Mouse (Mus musculus) A20 (cell line): ENCODE results near the gene Ostf1.

Experiments used
- DNase-seq: peaks from one replicate; pipeline ENCODE4 v3.0.0-alpha.2; 2011; ENCODE audit warnings: low read depth, low spot score

Ostf1 gene

DNA sequence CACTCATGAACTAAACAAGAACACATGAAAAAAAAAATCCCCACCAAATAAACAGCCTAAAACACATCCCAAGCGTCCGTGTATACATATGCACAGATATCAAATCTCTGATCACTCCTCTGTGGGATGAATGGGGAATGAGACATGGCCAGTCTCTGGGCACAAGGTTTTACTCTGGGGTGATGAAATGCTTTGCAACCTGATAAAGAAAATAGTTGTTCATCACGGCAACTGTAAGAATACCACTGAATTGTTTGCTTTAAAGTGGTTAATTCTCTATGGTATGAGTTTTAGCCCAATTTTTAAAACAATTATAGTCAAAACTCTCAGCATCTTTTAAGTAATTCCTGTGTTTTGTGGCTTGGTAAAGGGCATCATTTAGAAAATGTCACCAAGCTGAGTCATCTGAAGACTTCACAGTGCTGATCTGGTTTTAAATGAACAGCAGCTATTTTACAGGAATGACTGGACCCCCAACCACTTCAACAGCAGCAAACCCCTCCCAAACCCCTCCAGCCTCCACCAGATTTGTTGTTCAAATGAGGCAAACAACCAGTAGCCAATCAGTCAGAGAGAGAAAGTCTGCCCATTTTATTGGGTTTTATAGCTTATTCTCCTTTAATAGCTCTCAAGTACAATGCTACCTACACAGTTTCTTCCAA is 33.2 kb downstream of the Ostf1 start:
- no peak for DNase-seq

DNA sequence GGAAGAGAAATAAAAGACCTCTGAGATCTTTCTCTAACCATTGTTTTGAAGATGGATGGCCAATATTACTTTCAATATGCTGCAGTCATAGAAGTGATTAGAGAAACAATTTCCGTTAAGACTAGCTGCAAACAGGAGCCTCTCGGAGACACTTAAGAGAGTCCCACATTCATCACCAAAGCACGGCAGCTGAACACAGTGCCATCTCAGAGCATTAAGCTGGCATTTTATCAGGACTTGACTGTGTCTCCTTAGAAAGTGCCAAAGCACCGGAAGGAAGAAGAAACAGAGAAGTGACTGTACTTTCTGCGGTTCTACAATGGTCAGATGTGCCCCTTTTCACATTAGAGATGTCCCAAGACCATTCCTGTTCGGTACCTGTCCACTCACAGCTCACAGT is 33.9 kb downstream of the Ostf1 start:
- no peak for DNase-seq

DNA sequence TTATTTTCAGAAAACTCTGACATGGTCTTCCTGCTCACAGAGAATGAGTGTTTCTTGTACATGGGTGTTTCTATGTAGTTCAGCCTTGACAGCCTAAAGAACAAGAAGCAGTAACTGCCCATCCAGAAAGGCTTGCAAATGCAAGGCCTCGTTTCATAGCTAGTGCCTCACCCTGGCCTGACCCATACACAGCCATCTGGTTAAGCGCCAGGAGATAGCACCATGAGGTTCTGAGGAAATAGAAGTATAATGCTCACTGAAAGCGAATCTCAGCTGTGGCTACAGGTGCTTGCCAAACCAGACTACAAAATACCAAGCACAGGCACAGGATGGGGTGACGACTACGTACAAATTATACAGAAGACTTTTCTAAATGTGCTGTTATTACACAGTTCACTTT is 34.7 kb downstream of the Ostf1 start:
- DNase-seq, result no peak

DNA sequence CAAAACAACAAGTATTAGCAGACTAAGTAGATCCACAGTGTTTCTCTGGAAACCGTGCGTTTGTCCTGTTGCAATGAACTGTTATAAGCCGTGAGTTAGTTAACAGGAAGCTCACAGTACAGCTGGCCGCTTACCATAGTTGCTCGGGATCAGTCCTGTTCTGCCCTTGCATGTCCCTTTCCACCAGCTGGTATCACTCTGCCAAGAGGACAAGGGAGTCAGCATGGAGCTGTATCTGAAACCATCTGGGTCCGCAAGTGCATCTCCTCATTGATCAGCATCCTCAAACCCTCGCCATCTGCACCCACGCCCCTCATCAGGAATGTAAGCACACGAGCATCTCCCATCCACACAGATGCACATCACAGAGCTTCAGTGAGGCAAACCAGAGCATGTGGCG is 37.9 kb downstream of the Ostf1 start:
- no peak for DNase-seq

DNA sequence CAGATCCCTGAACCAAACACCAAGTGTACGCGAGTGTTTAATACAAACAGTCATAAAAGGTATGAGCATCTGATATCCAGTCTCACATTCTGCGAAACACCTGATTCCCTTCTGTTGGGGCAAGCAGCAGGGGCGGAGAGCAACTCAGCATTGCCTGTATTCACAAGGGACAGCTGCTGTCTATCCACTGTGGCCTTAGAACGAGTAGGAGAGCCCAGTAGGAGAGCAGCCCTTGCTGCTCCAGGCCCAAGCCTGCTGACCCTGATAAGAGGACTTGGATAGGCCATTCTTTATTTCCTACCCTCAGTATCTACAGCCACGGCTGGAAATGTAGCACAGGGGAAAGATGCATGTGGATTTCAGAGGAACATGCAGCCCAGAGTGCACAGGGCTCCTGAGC is 38.7 kb downstream of the Ostf1 start:
- DNase-seq, result no peak

DNA sequence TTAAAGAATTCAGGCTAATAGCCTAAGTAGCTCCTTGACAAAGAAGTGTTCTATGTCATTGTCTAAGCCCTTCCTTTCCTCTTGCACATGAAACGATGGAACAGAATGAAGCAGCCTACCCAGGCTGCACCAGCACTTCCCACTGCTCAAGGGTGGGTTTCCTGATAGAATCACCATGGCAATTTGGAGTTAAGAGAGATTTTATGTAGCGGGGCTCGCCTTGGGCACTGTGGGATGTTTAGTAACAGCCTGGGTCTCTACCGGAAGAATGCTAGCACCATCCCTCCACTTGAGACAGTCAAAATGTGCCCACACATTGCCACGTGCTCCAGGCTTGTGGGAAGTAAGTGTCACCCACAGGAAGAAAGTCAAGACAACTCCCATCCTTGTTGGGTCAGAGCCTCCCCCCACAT is 40.7 kb downstream of the Ostf1 start:
- DNase-seq, result no peak

DNA sequence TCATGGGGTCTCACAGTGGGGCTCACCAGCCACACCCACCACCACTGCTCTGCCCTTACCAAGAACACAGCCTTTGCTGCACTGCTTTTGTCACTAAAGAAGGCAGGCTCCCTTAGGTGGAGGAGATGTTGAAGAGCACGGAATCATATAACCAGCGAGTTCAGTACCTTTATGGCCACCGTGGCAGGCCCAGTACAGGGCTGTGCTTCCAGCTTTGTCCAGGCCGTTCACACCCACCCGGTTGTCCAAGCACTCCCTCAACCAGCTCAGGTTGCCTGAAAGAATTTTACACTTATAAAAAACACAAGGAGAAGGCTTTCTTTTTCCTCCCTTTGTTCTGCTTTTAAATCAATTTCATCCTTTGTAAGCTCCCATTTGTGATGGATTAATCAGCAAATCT is 41.4 kb downstream of the Ostf1 start:
- no peak for DNase-seq

DNA sequence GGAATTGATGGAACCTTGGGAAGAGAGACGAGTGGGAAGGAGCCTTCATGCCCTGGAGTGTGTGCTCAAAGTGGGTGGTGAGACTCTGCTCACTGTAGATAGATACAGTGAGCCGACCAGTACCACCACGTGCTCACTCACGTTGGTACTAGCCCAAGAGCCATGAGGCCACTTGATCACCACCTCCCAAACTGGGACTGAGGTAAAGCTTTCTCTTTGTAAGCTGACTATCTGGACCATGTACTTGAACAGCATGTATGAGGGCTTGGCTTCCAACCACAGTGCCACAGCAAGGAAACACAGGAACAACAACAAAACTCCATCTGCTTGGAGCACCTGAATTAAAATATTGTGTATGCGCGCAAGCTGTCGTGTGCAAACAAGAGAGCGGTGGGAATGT is 42.3 kb downstream of the Ostf1 start:
- DNase-seq, result no peak

DNA sequence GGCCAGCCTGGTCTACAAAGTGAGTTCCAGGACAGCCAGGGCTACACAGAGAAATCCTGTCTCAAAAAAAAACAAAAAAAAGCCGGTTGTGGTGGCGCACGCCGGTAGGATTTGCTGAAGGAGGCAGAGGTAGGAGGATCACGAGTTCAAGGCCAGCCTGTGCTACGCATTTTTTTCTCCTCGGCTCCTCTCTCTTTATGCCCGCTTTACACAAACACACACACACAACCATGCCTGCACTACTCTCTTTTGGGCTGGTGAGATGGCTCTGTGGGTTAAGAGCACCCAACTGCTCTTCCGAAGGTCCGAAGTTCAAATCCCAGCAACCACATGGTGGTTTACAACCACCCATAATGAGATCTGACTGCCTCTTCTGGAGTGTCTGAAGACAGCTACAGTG is 42.8 kb downstream of the Ostf1 start:
- peak; percentile 79 for DNase-seq

DNA sequence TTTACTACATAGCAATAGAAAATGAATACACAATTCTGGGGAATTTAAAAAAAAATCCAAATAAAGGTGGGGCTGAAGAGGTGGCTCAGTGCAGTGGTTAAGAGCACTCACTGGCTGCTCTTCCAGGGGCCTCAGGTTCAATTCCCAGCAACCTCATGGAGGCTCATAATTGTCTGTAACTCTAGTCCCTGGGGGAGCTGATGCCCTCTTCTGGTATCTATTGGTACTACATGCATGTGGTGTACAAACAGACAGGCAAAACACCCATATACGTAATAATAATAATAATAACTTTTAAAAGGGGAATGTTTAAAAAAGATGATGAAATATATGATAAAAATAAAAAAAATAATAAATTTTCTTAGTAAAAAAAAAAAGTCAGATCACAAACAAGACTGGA is 43.4 kb downstream of the Ostf1 start:
- DNase-seq, result peak; percentile 32

DNA sequence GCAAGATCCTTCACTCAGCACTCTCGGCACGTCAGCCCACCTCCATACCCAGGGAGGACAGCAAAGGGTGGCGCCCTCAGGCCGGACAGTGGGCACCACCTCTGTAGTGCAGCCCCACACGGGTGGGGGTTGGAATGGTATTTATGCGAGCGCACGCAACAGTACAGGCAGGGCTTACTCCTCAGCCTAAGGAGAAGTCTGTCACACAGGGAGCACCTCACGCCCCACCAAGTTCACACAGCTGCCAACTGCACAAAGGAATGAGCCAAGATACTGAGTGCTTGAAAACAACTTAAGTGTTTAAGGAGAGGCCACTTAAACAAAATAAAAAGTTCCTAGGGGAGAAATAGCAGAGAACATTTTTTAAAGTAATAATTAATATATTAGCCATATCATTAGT is 44.5 kb downstream of the Ostf1 start:
- DNase-seq, result no peak

DNA sequence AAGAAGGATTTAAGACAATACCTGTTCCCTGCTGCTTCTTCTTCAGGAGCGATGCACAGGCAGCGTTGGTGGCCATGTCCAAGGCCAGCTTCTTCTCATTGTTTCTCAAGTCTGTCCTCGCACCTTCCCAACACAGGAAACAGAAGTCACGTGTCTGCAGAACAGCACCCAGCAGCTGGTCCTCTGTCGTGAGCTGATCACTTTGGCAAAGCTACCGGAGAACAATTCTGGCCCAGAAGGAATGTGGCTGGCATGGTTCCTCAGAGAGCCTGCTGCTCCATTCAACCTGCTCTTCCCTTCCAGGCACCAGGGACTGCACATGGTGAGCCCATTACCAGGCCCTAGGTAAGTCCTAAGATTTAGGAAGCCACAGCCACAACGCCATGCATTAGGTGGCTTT is 47.0 kb downstream of the Ostf1 start:
- DNase-seq, result no peak

DNA sequence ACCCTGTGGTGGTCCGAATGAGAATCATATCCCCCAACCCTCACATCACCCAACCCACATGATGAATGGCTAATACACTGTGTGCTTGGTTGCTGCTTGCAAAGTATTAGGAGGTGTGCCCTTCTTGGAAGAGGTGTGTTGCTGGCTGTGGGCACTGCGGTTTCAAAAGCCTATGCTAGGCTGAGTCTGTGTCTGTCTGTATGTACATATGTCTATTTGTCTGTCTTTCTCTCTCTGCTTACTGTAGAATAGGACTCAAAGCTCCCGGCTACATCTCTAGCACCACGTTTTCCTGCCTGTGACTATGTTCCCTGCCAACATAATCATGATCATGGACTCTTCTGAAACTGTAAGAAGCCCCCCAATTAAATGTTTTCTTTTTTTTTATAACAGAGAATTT is 47.9 kb downstream of the Ostf1 start:
- no peak for DNase-seq

DNA sequence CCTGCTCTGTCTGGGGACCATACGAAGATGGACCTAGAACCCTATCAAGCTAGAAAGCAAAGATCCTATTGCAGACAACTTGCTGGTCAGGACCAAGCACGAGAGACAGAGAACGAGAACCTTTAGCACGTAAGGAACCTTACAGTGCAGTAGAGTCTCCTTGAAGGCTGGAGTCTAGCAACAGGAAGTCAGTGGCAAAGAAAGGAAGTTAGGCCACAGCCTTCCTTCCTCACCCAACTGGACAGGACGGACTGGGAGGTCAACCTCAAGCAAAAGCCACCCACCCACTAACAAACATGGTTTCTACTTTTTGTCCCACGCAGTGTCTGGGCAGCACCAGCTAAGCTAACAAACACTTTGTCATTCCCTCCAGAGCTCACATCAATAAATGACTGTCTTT is 48.7 kb downstream of the Ostf1 start:
- DNase-seq, result no peak

DNA sequence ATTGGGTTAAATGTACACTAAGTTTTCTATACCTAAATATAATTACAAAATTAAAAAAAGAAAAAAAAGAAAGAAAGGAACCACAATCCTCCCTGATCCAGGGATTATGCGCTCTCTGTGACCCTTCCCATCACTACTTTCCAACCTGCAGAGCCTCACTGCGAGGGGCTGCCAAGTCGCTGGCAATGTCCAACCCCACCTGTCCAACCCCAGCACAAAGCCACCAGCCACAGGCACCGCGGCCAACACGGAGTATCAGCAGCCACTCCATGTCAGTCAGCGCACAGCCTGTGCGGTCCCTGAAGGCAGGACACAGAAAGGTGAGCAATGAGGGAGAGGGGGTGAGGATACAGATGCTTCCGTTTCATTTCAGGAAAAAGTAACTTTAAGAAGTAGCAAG is 49.4 kb downstream of the Ostf1 start:
- DNase-seq, result no peak

DNA sequence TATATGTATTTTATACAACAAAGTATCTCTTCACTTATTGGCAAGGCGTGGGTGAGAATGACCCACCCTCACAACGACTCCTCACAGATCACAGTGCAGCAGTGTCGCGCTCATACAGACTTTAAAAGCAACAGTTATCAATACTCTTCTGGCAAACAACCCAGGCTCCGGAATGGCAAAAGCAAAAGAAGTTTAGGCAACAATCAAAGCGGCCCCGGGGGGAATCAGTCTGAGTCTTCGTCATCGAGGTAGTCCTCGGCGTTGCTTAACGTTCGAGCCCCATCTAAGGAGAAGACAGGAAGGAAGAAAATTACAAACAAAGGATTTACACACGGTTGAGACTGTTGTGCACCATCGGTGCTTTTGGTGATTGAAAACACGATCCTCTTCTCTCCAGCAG is 50.6 kb downstream of the Ostf1 start:
- DNase-seq, result no peak

DNA sequence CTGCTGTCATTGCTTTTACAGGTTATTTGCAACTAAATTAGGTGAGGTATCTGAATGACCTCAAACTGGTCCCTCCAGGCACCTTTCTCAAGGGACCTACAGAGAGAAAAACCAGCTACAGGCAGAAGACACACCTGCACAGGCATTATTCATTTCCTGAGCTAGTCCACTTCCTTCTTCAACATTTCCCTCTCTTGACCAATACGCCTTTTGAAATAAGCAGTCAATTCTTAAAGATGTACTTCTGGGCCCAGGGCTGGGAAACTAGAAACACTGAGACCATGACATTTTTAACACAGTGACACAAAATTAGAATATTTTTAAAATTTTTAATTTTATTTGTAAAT is 52.6 kb downstream of the Ostf1 start:
- DNase-seq, result peak; percentile 11

DNA sequence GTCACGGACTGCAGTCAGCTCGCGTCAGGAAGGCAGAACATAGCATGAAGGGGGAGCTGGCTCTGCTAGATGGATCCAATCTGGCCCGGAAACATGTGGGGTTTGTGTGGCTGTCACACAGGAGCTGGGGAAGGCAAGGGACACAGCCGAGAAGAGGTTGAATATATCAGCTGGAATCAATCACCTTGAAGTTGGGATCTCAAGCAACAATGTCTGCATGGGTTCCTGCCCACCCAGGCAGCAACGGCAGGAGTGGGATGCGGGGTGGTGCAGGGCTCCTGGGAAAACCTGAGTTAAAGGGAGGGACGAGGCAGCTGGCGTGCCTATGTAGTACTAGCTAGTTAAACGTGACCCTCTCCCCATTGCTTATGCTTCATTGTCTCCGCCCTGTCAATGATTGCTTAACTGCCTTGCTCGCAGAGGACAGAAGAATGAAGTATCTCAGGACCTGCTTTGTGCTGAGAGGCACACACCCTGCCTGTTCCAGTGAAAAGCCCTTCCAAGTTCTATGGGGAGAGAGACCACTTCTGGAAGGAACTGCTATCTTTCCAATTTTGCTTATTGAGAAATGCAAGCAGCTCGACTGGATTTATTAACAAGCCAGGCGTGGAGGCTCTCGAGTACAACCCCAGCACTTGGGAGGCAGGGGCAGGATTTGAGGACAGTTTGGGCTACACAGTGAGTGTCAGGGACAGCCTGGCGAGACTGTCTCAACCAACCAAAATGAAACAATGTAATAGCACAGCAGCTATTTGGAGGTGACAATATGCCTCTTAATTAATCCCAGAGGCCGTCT is 53.2 kb downstream of the Ostf1 start:
- DNase-seq, result no peak

DNA sequence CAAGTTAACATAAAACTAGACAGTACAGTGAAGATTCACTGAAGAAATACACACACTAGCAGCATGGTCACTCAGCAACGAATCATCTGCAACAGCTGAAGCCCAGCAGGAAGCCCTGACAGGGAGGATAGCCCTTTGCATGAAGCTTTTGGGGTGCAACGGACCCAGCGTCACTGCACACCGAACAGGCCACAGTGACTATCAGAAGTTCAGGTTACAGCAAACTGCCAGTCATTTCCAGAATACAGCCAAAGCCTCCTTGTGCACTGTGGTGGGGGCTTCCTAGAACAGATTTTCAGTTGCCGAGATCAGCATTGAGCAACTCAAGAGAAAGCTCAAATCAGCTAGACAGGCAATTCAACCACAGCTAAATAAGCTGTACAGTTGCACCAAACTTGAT is 54.3 kb downstream of the Ostf1 start:
- no peak for DNase-seq

DNA sequence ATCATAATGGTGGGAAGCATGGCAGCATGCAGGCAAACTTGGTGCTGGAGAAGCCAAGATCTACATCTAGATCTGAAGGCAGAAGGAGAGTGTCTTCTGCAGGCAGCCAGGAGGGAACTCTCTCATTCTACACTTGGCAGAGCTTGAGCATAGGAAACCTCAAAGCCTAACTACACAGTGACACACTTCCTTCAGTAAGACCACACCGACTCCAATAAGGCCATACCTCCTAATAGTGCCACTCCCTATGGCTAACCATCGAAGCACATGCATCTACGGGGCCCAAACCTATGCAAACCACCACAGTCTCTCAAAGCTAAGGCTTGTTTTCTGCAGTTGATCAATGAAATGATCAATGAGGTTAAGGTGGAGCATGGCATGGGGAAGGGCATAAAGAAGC is 55.7 kb downstream of the Ostf1 start:
- DNase-seq, result no peak

DNA sequence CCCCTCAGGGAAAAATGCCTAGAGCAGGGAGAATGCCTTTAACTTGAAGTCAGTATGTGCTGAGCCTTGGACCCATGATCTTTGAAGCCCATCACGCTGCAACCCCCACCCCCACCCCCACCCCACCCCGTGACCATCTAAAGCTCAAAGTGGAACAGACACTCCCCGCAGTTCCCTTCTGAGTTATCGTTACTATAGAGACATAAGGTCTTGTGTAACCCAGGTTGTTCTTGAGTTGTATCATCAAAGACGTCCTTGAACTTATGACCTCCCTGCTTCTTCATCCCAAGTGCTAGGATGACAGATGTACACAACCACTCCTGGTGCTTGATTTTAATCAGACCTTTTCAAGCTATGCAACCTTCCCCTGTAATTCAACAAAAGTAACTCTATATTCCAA is 57.7 kb downstream of the Ostf1 start:
- no peak for DNase-seq

DNA sequence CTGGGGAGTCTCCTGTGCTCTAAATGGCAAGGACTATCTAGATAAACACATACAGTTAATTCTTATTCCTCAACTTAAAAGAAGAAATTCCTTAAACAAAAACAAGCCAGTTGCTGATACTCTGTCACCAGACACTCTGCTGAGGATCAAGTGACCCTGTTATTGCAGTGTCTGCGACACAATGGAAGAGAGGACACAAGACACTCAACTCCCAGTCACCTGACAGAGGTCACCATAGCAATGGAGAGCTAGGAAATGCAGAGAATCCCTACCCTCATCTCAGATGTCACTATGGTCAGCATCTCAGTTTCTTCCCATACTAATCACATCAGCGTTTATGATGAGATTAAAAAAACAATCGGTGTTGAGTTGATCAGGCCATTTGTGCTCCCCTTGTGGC is 58.2 kb downstream of the Ostf1 start:
- no peak for DNase-seq

DNA sequence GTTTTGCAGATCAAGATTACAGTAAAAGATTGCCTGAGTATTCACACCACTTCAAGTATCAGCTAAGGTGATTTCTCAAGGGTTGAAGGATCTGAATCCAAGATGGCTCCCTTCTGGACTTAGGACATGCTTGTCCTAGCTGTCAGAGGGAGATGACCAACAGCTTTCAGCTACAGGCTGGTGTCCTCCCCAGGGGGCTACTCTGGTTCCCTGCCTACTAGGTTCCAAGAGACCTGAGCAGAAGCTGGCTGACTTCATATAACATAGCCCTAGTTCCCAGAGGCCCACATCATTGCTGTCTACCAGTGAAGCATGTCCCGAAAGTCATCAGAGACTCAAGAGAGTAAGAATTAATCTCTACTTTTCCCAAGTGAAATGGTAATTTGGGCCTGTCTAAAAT is 62.1 kb downstream of the Ostf1 start:
- DNase-seq, result no peak
